Mouse (Mus musculus) A20 (cell line): Measurements from ENCODE around the gene Zfp598.

Source experiments
- DNase-seq: peaks from one replicate; pipeline ENCODE4 v3.0.0-alpha.2; 2011; ENCODE audit warnings: low read depth, low spot score

Zfp598 gene

GRCm38 (mm10) chr17:24669545-24670245 lies at the start of gene Zfp598:
Gene Zfp598, plus strand, starts transcription at chr17:24669687.
- DNase-seq, result peak; percentile 94

GRCm38 (mm10) chr17:24625472-24625871 lies 44.0 kb upstream of the Zfp598 start:
- no peak for DNase-seq

- peak; percentile 70 for DNase-seq
Measured at GRCm38 (mm10) chr17:24628646-24629045, 40.8 kb upstream of the Zfp598 start.

GRCm38 (mm10) chr17:24630072-24630471 lies 39.4 kb upstream of the Zfp598 start:
- DNase-seq, result no peak

- peak; percentile 91 for DNase-seq
Measured at GRCm38 (mm10) chr17:24632167-24632812, 37.2 kb upstream of the Zfp598 start, which contains the start of the genes Tsc2 and Nthl1. Gene Tsc2, minus strand, starts transcription at chr17:24632630. Gene Nthl1, plus strand, starts transcription at chr17:24632680.

GRCm38 (mm10) chr17:24632813-24633449 lies 36.6 kb upstream of the Zfp598 start:
- no peak for DNase-seq

GRCm38 (mm10) chr17:24633831-24634230 lies 35.7 kb upstream of the Zfp598 start:
- no peak for DNase-seq

GRCm38 (mm10) chr17:24635024-24635423 lies 34.5 kb upstream of the Zfp598 start:
- no peak for DNase-seq

GRCm38 (mm10) chr17:24635694-24636093 lies 33.8 kb upstream of the Zfp598 start:
- DNase-seq, result peak; percentile 27

GRCm38 (mm10) chr17:24636781-24637481 lies 32.6 kb upstream of the Zfp598 start:
- no peak for DNase-seq

- DNase-seq, result no peak
Measured at GRCm38 (mm10) chr17:24638214-24638613, 31.3 kb upstream of the Zfp598 start.

GRCm38 (mm10) chr17:24638840-24639239 lies 30.6 kb upstream of the Zfp598 start:
- no peak for DNase-seq

GRCm38 (mm10) chr17:24639571-24639988 lies 29.9 kb upstream of the Zfp598 start:
- no peak for DNase-seq

- no peak for DNase-seq
Measured at GRCm38 (mm10) chr17:24640119-24640518, 29.4 kb upstream of the Zfp598 start.

- no peak for DNase-seq
Measured at GRCm38 (mm10) chr17:24640581-24640980, 28.9 kb upstream of the Zfp598 start.

- no peak for DNase-seq
Measured at GRCm38 (mm10) chr17:24641944-24642343, 27.5 kb upstream of the Zfp598 start.

GRCm38 (mm10) chr17:24642791-24643343 lies 26.6 kb upstream of the Zfp598 start:
- no peak for DNase-seq

GRCm38 (mm10) chr17:24644030-24644715 lies 25.3 kb upstream of the Zfp598 start:
- no peak for DNase-seq

- DNase-seq, result peak; percentile 64
Measured at GRCm38 (mm10) chr17:24644875-24645721, 24.4 kb upstream of the Zfp598 start.

GRCm38 (mm10) chr17:24645916-24646315 lies 23.6 kb upstream of the Zfp598 start:
- DNase-seq, result no peak
